In the genomic region with DNA sequence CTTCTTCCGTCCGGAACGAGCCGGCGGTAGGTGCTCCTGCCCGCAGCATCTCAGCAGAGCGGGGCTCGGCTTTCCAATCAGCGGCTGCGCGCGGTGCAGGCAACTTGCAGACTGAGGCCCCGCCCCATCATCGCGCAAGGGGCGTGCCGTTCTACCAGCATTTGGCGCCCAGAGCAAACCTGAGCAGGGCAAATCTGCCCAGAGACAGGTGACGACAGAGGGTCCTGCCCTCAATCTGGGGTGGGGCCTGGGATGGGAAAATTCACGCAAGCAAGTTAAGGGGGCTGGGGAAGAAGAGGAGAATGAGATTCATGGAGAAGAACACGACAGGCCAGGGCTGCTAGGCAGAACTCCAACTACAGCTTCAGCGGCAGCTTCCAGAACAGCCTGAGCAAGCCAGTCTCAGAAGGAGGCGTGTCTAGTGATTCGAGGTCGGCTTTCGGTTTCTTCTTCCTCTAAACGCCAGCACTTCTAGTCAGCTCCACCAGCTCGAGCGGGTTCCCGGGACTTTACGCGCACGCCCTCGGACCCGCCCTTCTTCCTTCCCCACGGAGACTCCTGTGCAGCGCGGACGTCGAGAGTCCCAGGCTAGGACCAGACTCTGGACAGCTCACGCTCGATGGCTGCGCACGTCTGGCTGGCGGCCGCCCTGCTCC, we compare ENCODE assay signal across 8 mouse cellular contexts. TPM values are rescaled to one million over a fixed set of nuclear protein-coding genes. Genes with fewer than 3 reads are reported as not detected.
DNase-seq lines count a peak whose midpoint lies in the region; ATAC-seq and TF ChIP-seq lines count a peak whose summit lies in the region.

A gene (plus strand): TSS at position 293 of the 656 bp plus-strand sequence.
A gene (minus strand): TSS at position 504 of the 656 bp plus-strand sequence.

- peak; percentile 99 for DNase-seq in 416B (ENCODE audit: low read depth)
- DNase-seq in heart, adult 8-10 months (ENCODE audit: low spot score) = peak; percentile 98
- peak; percentile 99 for DNase-seq in kidney, adult 9 months
- DNase-seq in limb, embryonic 14.5 days (ENCODE audit: low spot score) = peak; percentile 98
- peak; percentile 96 for DNase-seq in midbrain, postnatal 0 days (ENCODE audit: low spot score)
- peak; percentile 96 to 98 for DNase-seq in spleen, postnatal 14 days (ENCODE audit: low spot score in 2 of 2)

- H3K27ac ChIP-seq in bone marrow, adult 2 months (ENCODE audit: control insufficient read depth, insufficient read depth, low read depth, low read length, poor library complexity) = peak within 1 kb of the TSS; percentile 94
- H3K27ac ChIP-seq in embryonic facial prominence, embryonic 15.5 days (replicated peaks) = peak within 1 kb of the TSS; percentile 82
- H3K27ac ChIP-seq in limb, embryonic 14.5 days (replicated peaks; ENCODE audit: low read depth, low read length) = peak within 1 kb of the TSS; percentile 63
- H3K27ac ChIP-seq in midbrain, postnatal 0 days (ENCODE audit: low read depth, low read length) = peak within 1 kb of the TSS; percentile 55; the same call in 1 of the 2 replicates

- peak; percentile 96 for ATAC-seq in embryonic facial prominence, embryonic 15.5 days (ENCODE audit: insufficient number of reproducible peaks, low FRiP score, low TSS enrichment, low read depth)
- peak; percentile 99 for ATAC-seq in limb, embryonic 14.5 days (ENCODE audit: low FRiP score, low read depth)
- ATAC-seq in midbrain, postnatal 0 days (ENCODE audit: low FRiP score) = peak; percentile 93

- H3K4me2 ChIP-seq in embryonic facial prominence, embryonic 15.5 days (replicated peaks) = peak within 1 kb of the TSS; percentile 95
- peak within 1 kb of the TSS; percentile 93 for H3K4me2 ChIP-seq in limb, embryonic 14.5 days (replicated peaks; ENCODE audit: low read depth, low read length, severe bottlenecking)
- H3K4me2 ChIP-seq in midbrain, postnatal 0 days (ENCODE audit: low read depth, low read length, poor library complexity, severe bottlenecking) = peak within 1 kb of the TSS; percentile 86

- H3K9ac ChIP-seq in embryonic facial prominence, embryonic 15.5 days = peak within 1 kb of the TSS; percentile 55
- peak within 1 kb of the TSS; percentile 69 for H3K9ac ChIP-seq in limb, embryonic 14.5 days (ENCODE audit: low read depth, low read length, severe bottlenecking)
- H3K9ac ChIP-seq in midbrain, postnatal 0 days (replicated peaks; ENCODE audit: low read length, poor library complexity, severe bottlenecking) = peak within 1 kb of the TSS; percentile 61

- WGBS in bone marrow, adult 2 months = under 1% methylated on average over 46 of the region's 46 CpGs
- WGBS in embryonic facial prominence, embryonic 15.5 days = under 1% methylated on average over 46 of the region's 46 CpGs
- under 1% methylated on average over 46 of the region's 46 CpGs for WGBS in limb, embryonic 14.5 days
- WGBS in midbrain, postnatal 0 days = under 1% methylated on average over 46 of the region's 46 CpGs

- no peaks in the 10 kb centered on the region for H3K36me3 ChIP-seq in embryonic facial prominence, embryonic 15.5 days
- no peaks in the 10 kb centered on the region for H3K36me3 ChIP-seq in limb, embryonic 14.5 days (ENCODE audit: control insufficient read depth, insufficient read depth, low read length)
- H3K36me3 ChIP-seq in midbrain, postnatal 0 days (ENCODE audit: insufficient read depth, low read length) = no peaks in the 10 kb centered on the region

- peak; percentile 87 for TF ChIP-seq POLR2A in bone marrow, adult 2 months (IDR thresholded peaks at IDR 0.05; ENCODE audit: borderline replicate concordance, control insufficient read depth, low read depth, low read length)
- TF ChIP-seq POLR2A in limb, embryonic 14.5 days (IDR thresholded peaks at IDR 0.05; ENCODE audit: borderline replicate concordance, extremely low read depth, insufficient read depth, insufficient read length) = no peak

- H3K4me3 ChIP-seq in bone marrow, adult 2 months (replicated peaks; ENCODE audit: control insufficient read depth, low read depth, low read length) = peak within 1 kb of the TSS; percentile 97
- peak within 1 kb of the TSS; percentile 63 for H3K4me3 ChIP-seq in embryonic facial prominence, embryonic 15.5 days (replicated peaks)
- peak within 1 kb of the TSS; percentile 56 for H3K4me3 ChIP-seq in limb, embryonic 14.5 days (replicated peaks; ENCODE audit: low read length)
- H3K4me3 ChIP-seq in midbrain, postnatal 0 days (ENCODE audit: low read depth, low read length) = peak within 1 kb of the TSS; percentile 55

- H3K4me1 ChIP-seq in bone marrow, adult 2 months (ENCODE audit: control insufficient read depth, insufficient read depth, low read length) = peaks cover 2% of the 10 kb centered on the region
- H3K4me1 ChIP-seq in embryonic facial prominence, embryonic 15.5 days = peaks cover 16% of the 10 kb centered on the region
- H3K4me1 ChIP-seq in limb, embryonic 14.5 days (ENCODE audit: control insufficient read depth, insufficient read depth, low read length) = peaks cover 6% of the 10 kb centered on the region
- H3K4me1 ChIP-seq in midbrain, postnatal 0 days (ENCODE audit: insufficient read depth, low read length) = peaks cover 3% of the 10 kb centered on the region

- H3K9me3 ChIP-seq in embryonic facial prominence, embryonic 15.5 days (replicated peaks) = no peaks in the 10 kb centered on the region
- H3K9me3 ChIP-seq in limb, embryonic 14.5 days (ENCODE audit: control insufficient read depth, low read length) = no peaks in the 10 kb centered on the region
- no peaks in the 10 kb centered on the region for H3K9me3 ChIP-seq in midbrain, postnatal 0 days (ENCODE audit: low read length)

- no peak for TF ChIP-seq CTCF in bone marrow, adult 2 months (IDR thresholded peaks at IDR 0.05; ENCODE audit: control insufficient read depth, insufficient read depth, low read length)
- TF ChIP-seq CTCF in midbrain, postnatal 0 days (IDR thresholded peaks at IDR 0.05) = no peak

- H3K27me3 ChIP-seq in embryonic facial prominence, embryonic 15.5 days = peaks cover 33% of the 10 kb centered on the region
- peaks cover 36% of the 10 kb centered on the region for H3K27me3 ChIP-seq in limb, embryonic 14.5 days (ENCODE audit: control insufficient read depth, insufficient read depth, low read length)
- peaks cover 50% of the 10 kb centered on the region for H3K27me3 ChIP-seq in midbrain, postnatal 0 days (ENCODE audit: insufficient read depth, low read length)

RNA-seq across cellular contexts. Expression of the first gene that starts in this region (rescaled TPM):
- polyA plus RNA-seq in bone marrow, adult 2 months (2011; ENCODE audit: insufficient read depth, insufficient read length, low replicate concordance, missing spikeins) = 34.1 and 55.9 TPM in 2 replicates
- polyA plus RNA-seq in embryonic facial prominence, embryonic 15.5 days (2015; fragmentation: Nextera tagmentation; extraction: Ambion mirVana) = 10.7 and 11.9 TPM in 2 replicates
- 1 to 10 TPM; 4.4 to 5.6 (median 4.7) TPM for total RNA-seq in heart, adult 8-10 months (2022)
- polyA plus RNA-seq in limb, embryonic 14.5 days (2012; rRNA removed) = 11.0 and 12.1 TPM in 2 replicates
- 11.2 and 14.2 TPM in 2 replicates for polyA plus RNA-seq in limb, embryonic 14.5 days (2014; fragmentation: Nextera tagmentation; extraction: Ambion mirVana)
- total RNA-seq in midbrain, postnatal 0 days (2014; rRNA removed) = 7.1 and 16.5 TPM in 2 replicates
- 7.7 and 8.3 TPM in 2 replicates for polyA plus RNA-seq in midbrain, postnatal 0 days (2015; fragmentation: Nextera tagmentation; extraction: Ambion mirVana)

RNA-seq across cellular contexts. Expression of the second gene that starts in this region (rescaled TPM):
- 111 and 156 TPM in 2 replicates for polyA plus RNA-seq in bone marrow, adult 2 months (2011; ENCODE audit: insufficient read depth, insufficient read length, low replicate concordance, missing spikeins)
- 3.3 and 4.4 TPM in 2 replicates for polyA plus RNA-seq in embryonic facial prominence, embryonic 15.5 days (2015; fragmentation: Nextera tagmentation; extraction: Ambion mirVana)
- 10 to 100 TPM in 2 of 4 experiments, 1 to 10 TPM in 2; 6.9 to 12.9 (median 8.7) TPM for total RNA-seq in heart, adult 8-10 months (2022)
- 2.2 and 3.7 TPM in 2 replicates for polyA plus RNA-seq in limb, embryonic 14.5 days (2012; rRNA removed)
- polyA plus RNA-seq in limb, embryonic 14.5 days (2014; fragmentation: Nextera tagmentation; extraction: Ambion mirVana) = 3.4 and 3.9 TPM in 2 replicates
- total RNA-seq in midbrain, postnatal 0 days (2014; rRNA removed) = 0.99 and 1.1 TPM in 2 replicates
- polyA plus RNA-seq in midbrain, postnatal 0 days (2015; fragmentation: Nextera tagmentation; extraction: Ambion mirVana) = 2.0 and 3.3 TPM in 2 replicates

Comparison
In these comparisons a context has a peak if more than half of its experiments do, and no peak if none do; other contexts are left out.
1. Peak in every context shown above with its lines: DNase-seq, ATAC-seq, H3K4me3 ChIP-seq and H3K27ac ChIP-seq.
2. RNA of the second gene that starts in this region (polyA plus RNA-seq): 111 to 156 TPM in bone marrow, adult 2 months; 2.2 to 3.9 TPM in limb, embryonic 14.5 days, 3.3 to 4.4 TPM in embryonic facial prominence, embryonic 15.5 days and 2.0 to 3.3 TPM in midbrain, postnatal 0 days; every median in the first group is over 10 times any median in the second.